Mouse (Mus musculus): ENCODE results near the gene Morn5. TPM values are rescaled to one million over a fixed set of nuclear protein-coding genes. Genes with fewer than 3 reads are reported as not detected.

The Morn5 gene
- polyA plus RNA-seq, 1 experiment: not detected

DNA sequence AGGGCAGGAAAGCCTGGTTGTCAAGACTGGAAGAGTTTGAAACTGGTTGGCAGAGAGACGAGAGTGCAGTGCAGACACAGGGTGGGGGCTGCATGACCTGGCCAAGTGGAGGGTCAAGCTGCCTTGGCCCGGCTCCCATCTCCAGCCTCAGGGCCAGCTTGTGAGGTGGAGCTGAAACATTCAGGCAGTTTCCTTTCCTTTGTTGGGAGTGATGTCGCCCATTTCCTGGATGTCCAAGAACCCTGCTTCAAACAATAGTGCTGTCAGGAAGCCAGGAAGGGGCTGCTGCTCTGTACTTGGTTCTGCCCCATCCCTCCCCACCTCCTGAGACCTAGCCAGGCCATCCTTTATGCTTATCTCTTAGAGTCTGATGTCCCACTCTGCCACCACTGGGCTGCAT is 26.0 kb upstream of the Morn5 start:
- Histone ChIP-seq H3K4me3 (replicated peaks) (no peak overlapping the region), H3K36me3 (replicated peaks; ENCODE audit: low read length) (no peaks in the 10 kb centered on the region), H3K4me1 (peaks cover 14% of the 10 kb centered on the region), H3K27me3 (replicated peaks) (peaks cover 77% of the 10 kb centered on the region), H3K9me3 (peaks cover 10% of the 10 kb centered on the region)
- TF ChIP-seq FLI1 (IDR thresholded peaks at IDR 0.05; ENCODE audit: low read length): no peak
- TF ChIP-seq GATA1 (IDR thresholded peaks at IDR 0.05; ENCODE audit: borderline replicate concordance, low read length): no peak

DNA sequence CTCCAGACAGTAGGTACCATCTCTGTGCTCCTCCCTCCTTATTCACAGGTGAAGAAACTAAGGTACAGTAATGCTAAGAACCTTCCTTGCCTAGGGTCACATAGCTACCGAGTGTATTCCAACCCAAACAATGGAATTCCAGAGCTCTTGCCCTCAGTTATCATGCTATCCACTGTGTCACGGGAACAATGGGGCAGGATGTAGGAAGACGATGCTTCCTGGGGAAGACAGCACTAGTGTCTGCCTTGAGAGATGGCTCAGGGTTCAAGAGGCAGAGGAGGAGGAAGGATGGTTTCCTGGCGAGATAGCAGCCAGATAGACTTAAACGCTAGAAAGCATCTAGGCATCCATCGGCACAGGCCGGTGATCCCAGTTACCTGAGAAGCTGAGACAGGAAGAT is 16.4 kb upstream of the Morn5 start:
- Histone ChIP-seq H3K4me3 (replicated peaks) (no peak overlapping the region), H3K9me3 (peaks cover 32% of the 10 kb centered on the region), H3K36me3 (replicated peaks; ENCODE audit: low read length) (peaks cover 26% of the 10 kb centered on the region), H3K27me3 (replicated peaks) (peaks cover 60% of the 10 kb centered on the region), H3K4me1 (peaks cover 45% of the 10 kb centered on the region)
- TF ChIP-seq FLI1 (IDR thresholded peaks at IDR 0.05; ENCODE audit: low read length): no peak
- no peak for TF ChIP-seq GATA1 (IDR thresholded peaks at IDR 0.05; ENCODE audit: borderline replicate concordance, low read length)

DNA sequence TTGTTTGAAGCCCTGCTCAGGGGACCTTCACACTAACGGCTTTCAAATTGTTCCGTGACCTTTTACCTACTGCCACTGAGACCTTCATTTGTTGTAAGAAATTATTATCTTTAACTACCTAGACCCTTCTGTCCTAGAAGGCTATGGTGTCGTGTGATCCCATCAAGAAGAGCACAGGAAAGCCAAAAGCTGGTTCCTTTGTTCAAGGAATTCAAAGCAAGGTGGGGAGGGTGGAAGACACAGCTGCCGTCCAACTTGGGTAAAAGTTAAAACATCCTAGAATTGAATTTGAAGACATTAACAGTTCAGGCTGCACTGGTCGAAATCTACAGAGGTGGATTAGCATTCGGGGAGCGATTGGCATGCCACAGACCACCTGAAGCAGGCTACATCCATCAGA is 15.3 kb upstream of the Morn5 start:
- TF ChIP-seq FLI1 (IDR thresholded peaks at IDR 0.05; ENCODE audit: low read length) (no peak), GATA1 (IDR thresholded peaks at IDR 0.05; ENCODE audit: borderline replicate concordance, low read length) (no peak)
- H3K36me3 ChIP-seq (replicated peaks; ENCODE audit: low read length): peaks cover 37% of the 10 kb centered on the region
- H3K27me3 ChIP-seq (replicated peaks): peaks cover 49% of the 10 kb centered on the region

DNA sequence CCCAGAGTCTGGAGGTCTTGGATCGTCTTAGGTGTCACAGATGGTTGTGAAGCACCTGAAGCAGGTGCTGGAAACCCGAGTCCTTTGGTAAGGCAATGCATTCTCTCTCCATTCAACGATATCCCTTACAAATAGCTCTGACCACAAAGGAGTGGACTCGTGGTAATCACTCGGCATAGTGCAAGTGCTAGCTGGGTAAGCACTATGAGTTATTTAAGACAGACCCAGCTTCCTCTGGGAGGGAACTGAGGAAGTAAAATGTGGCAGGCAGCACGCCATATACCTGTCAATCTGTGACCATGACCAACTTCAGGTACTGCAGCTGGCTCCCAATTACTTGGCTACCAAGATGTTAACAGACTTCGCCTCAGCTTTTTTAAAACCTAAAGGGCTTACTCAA is 14.4 kb upstream of the Morn5 start:
- H3K27me3 ChIP-seq (replicated peaks): peaks cover 41% of the 10 kb centered on the region
- TF ChIP-seq FLI1 (IDR thresholded peaks at IDR 0.05; ENCODE audit: low read length): no peak
- no peak overlapping the region for H3K4me3 ChIP-seq (replicated peaks)
- H3K36me3 ChIP-seq (replicated peaks; ENCODE audit: low read length): peaks cover 46% of the 10 kb centered on the region
- peaks cover 29% of the 10 kb centered on the region for H3K9me3 ChIP-seq
- H3K4me1 ChIP-seq: peaks cover 59% of the 10 kb centered on the region

More for the DNA sequence above, 15.3 kb upstream of the Morn5 start:
- H3K9me3 ChIP-seq: peaks cover 32% of the 10 kb centered on the region
- H3K4me1 ChIP-seq: peaks cover 49% of the 10 kb centered on the region
- no peak overlapping the region for H3K4me3 ChIP-seq (replicated peaks)

DNA sequence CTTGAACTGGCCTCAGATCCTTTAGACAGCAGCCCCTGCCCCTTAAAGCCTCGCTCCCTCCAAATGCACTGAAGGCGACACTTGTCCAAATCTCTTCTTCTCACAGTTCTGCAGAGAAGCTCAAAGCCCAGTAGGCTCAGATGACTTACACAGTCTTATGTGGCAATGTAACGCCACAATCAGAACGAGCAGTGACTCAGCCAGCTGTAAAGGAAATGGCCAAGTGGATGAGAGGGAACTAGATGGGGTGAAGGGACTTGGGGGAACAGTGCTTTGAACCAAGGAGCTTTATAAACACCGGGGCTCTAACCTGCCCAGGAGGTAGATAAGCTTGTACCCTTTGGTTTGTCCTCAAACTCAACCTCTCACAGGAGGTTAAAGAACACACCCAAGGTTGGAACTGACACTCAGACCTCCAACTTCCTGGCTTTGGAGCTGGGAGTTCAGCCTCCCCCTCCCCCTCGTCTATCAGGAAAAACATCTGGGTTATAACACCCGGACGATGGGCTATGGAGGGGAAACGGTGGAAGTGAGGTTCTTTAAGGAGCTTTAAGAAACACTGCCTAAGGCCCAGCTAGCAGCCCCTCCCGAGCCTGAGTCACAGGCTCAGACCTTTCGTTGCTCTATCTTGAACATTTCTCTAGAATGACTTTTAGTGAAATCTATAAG is 13.7 kb upstream of the Morn5 start:
- Histone ChIP-seq H3K36me3 (replicated peaks; ENCODE audit: low read length) (peaks cover 53% of the 10 kb centered on the region), H3K4me3 (replicated peaks) (peak overlapping the region; percentile 19)

DNA sequence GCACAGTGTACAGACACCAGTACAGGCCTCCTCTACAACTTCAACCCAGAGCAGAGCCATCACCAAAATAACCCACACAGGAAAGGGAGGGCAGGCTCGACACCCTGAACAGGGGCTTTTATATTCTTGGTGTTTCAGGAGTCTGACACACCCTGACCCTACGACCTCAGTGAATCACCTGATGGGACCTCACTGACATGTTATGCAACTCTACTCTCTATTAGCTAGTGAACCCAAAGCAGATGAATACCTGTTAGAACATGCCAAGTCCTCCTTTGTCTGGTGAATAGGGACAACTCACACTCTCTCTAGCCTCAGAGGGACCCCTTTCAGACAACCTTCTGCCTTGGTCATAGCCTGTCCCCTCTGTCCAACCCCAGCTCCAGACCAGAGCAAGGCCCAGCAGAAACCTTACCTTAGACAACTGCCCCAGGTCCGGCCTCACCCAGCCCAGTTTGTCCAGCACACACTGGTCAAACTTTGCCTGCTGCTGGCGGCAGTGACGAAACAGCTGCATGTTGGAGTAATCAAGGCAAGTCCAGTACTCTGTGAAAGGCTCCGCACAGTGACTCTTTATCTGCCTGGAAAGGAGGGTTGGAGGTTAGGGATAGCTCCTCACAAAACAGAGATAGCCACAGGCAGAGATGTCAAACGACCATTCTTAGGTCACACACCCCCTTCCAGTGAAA is 9.8 kb upstream of the Morn5 start:
- peaks cover 71% of the 10 kb centered on the region for H3K36me3 ChIP-seq (replicated peaks; ENCODE audit: low read length)
- H3K9me3 ChIP-seq: no peaks in the 10 kb centered on the region
- peaks cover 77% of the 10 kb centered on the region for H3K4me1 ChIP-seq
- no peak for TF ChIP-seq GATA1 (IDR thresholded peaks at IDR 0.05; ENCODE audit: borderline replicate concordance, low read length)
- TF ChIP-seq FLI1 (IDR thresholded peaks at IDR 0.05; ENCODE audit: low read length): no peak
- H3K27me3 ChIP-seq (replicated peaks): peaks cover 2% of the 10 kb centered on the region
- no peak overlapping the region for H3K4me3 ChIP-seq (replicated peaks)

More for the DNA sequence above, 13.7 kb upstream of the Morn5 start:
- Histone ChIP-seq H3K4me1 (peaks cover 65% of the 10 kb centered on the region), H3K9me3 (peaks cover 23% of the 10 kb centered on the region), H3K27me3 (replicated peaks) (peaks cover 35% of the 10 kb centered on the region)
- TF ChIP-seq FLI1 (IDR thresholded peaks at IDR 0.05; ENCODE audit: low read length) (no peak), GATA1 (IDR thresholded peaks at IDR 0.05; ENCODE audit: borderline replicate concordance, low read length) (no peak)

DNA sequence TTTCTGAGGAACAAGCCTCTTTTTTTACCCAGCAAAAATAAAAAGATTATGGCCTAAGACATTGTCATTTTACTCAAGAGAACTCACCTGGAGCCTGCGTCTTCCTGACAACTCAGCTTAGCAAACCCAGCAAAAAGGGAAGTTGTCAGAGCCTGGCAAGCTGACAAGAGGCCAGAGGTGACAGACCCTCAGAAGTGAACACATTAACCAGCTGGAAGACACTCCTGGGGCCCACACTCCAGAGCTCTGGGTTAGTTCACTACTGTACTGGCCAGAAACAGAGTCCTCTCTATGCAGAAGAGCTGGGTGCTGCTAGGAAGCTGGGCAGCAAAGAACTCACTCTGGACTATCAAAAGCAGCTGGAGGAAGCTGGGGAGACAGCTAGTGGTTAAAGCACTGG is 8.4 kb upstream of the Morn5 start:
- TF ChIP-seq GATA1 (IDR thresholded peaks at IDR 0.05; ENCODE audit: borderline replicate concordance, low read length): no peak
- no peak for TF ChIP-seq FLI1 (IDR thresholded peaks at IDR 0.05; ENCODE audit: low read length)
- Histone ChIP-seq H3K9me3 (no peaks in the 10 kb centered on the region), H3K36me3 (replicated peaks; ENCODE audit: low read length) (peaks cover 74% of the 10 kb centered on the region)

DNA sequence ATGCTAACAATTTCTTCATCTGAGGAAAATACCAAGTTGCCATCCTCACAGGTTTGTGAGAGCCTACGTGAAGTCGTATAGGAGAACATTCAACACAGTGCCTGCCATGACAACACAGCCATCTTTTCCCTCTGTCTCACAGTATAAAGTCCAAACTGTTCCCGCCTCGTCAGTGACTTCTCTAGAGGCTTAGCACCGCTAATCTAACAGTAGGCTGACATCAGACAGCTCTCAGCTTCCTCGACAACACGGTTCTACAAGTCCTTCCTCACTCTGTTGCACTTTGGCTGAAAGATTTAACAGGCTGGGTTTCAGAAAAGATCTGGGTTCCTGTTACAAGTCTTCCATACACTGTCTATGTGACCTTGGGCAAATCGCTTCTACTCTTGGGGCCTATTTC is 1.1 kb upstream of the Morn5 start:
- peak overlapping the region; percentile 95 for H3K4me3 ChIP-seq (replicated peaks)

More for the DNA sequence above, 8.4 kb upstream of the Morn5 start:
- Histone ChIP-seq H3K4me1 (peaks cover 62% of the 10 kb centered on the region), H3K4me3 (replicated peaks) (no peak overlapping the region), H3K27me3 (replicated peaks) (no peaks in the 10 kb centered on the region)

DNA sequence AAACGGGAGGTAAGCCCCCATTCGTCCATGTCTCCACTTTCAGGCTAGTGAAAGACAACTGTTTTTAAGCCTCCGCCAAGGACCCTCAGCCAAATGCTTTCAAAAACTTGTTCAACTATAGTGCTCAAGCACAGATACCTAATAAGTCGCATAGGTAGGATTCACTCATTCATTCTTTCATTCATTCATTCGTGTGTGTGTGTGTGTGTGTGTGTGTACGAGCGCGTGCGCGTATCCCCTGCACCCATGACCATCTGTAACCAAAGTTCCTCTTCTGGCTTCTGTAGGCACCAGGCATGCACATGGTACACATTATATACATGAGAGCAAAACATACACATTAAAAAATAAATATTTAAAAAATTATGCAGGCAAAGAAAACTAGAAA is 303 bp downstream of the Morn5 start:
- TF ChIP-seq GATA1 (IDR thresholded peaks at IDR 0.05; ENCODE audit: borderline replicate concordance, low read length) (no peak), FLI1 (IDR thresholded peaks at IDR 0.05; ENCODE audit: low read length) (no peak)
- peak overlapping the region; percentile 95 for H3K4me3 ChIP-seq (replicated peaks)
- H3K4me1 ChIP-seq: peaks cover 30% of the 10 kb centered on the region
- peaks cover 24% of the 10 kb centered on the region for H3K27me3 ChIP-seq (replicated peaks)
- peaks cover 24% of the 10 kb centered on the region for H3K36me3 ChIP-seq (replicated peaks; ENCODE audit: low read length)
- H3K9me3 ChIP-seq: no peaks in the 10 kb centered on the region

More for the DNA sequence above, 1.1 kb upstream of the Morn5 start:
- peaks cover 39% of the 10 kb centered on the region for H3K4me1 ChIP-seq
- H3K9me3 ChIP-seq: no peaks in the 10 kb centered on the region
- peaks cover 38% of the 10 kb centered on the region for H3K36me3 ChIP-seq (replicated peaks; ENCODE audit: low read length)
- peaks cover 13% of the 10 kb centered on the region for H3K27me3 ChIP-seq (replicated peaks)
- TF ChIP-seq FLI1 (IDR thresholded peaks at IDR 0.05; ENCODE audit: low read length): no peak

DNA sequence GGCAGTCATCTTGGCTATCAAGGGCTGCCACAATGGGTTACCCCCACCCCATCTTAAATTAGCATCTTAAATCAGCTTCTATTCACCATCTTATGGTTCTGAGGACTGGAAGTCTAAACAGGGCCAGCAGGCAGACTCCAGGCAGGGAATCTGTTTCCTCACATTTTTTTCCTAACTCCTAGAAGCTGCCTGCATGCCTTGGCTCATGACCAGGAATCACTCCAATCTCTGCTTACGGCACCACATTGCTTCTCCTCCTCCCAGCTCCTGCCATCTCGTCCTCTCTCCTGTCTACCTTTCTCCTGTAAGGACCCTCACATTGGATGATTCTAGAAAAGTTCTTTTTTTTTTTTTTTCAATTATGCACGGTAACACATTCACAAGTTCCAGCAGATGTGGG is 4.0 kb downstream of the Morn5 start:
- Histone ChIP-seq H3K36me3 (replicated peaks; ENCODE audit: low read length) (no peaks in the 10 kb centered on the region), H3K27me3 (replicated peaks) (peaks cover 57% of the 10 kb centered on the region), H3K4me1 (peaks cover 10% of the 10 kb centered on the region), H3K9me3 (no peaks in the 10 kb centered on the region), H3K4me3 (replicated peaks) (no peak overlapping the region)
- no peak for TF ChIP-seq GATA1 (IDR thresholded peaks at IDR 0.05; ENCODE audit: borderline replicate concordance, low read length)

All from megakaryocyte, embryonic 14.5 days (primary cell).